Mouse (Mus musculus) midbrain, postnatal 0 days (tissue): Measurements from ENCODE around the gene Sds. TPM values are rescaled to one million over a fixed set of nuclear protein-coding genes. Genes with fewer than 3 reads are reported as not detected.

ENCODE experiments used
- ATAC-seq: fragments of 200-750 bp; cut with Nextera tagmentation; 2 replicates; pipeline ENCODE4 v1.8.0; 2017; ENCODE audit warnings: moderate number of reproducible peaks, mild to moderate bottlenecking, moderate TSS enrichment, moderate library complexity; ENCODE audit not compliant: low FRiP score
- DNase-seq: peaks from one replicate; pipeline ENCODE4 v3.0.0-alpha.2; 2015; ENCODE audit warnings: low spot score
- H3K27ac ChIP-seq: fragments of 300-500 bp; sonication (generic); 2 replicates; pipeline ENCODE4 v1.5.1; 2014; ENCODE audit warnings: low read depth, mild to moderate bottlenecking, low read length, mixed read lengths
- H3K27me3 ChIP-seq: fragments of 300-500 bp; sonication (generic); 2 replicates; pipeline ENCODE4 v1.6.1; 2014; ENCODE audit warnings: low read length, control low read depth, mixed read lengths; ENCODE audit not compliant: insufficient read depth
- H3K36me3 ChIP-seq: fragments of 300-500 bp; sonication (generic); 2 replicates; pipeline ENCODE4 v1.6.1; 2014; ENCODE audit warnings: low read length, control low read depth, mixed read lengths; ENCODE audit not compliant: insufficient read depth
- H3K4me1 ChIP-seq: fragments of 300-500 bp; sonication (generic); 2 replicates; pipeline ENCODE4 v1.6.1; 2014; ENCODE audit warnings: mild to moderate bottlenecking, control low read depth, antibody characterized with exemption, low read length, mixed read lengths; ENCODE audit not compliant: insufficient read depth
- H3K4me2 ChIP-seq: fragments of 300-500 bp; sonication (generic); 2 replicates; pipeline ENCODE4 v1.6.1; 2014; ENCODE audit warnings: low read depth, mild to moderate bottlenecking, low read length, mixed read lengths; ENCODE audit not compliant: poor library complexity, severe bottlenecking
- H3K4me3 ChIP-seq: fragments of 300-500 bp; sonication (generic); 2 replicates; pipeline ENCODE4 v1.5.1; 2014; ENCODE audit warnings: low read depth, mild to moderate bottlenecking, low read length, moderate library complexity
- H3K9ac ChIP-seq: fragments of 300-500 bp; sonication (generic); replicated peaks from 2 replicates; pipeline ENCODE4 v1.6.1; 2014; ENCODE audit warnings: mild to moderate bottlenecking, low read length, moderate library complexity, mixed read lengths; ENCODE audit not compliant: poor library complexity, severe bottlenecking
- H3K9me3 ChIP-seq: fragments of 300-500 bp; sonication (generic); 2 replicates; pipeline ENCODE4 v1.6.1; 2016; ENCODE audit warnings: low read length, control low read depth
- CTCF ChIP-seq: IDR thresholded peaks from 2 replicates; pipeline ENCODE4 v1.5.1; 2016; ENCODE audit warnings: antibody characterized with exemption, mild to moderate bottlenecking
- WGBS: fragments of 180-500 bp; shearing (Covaris S2); extraction: QIAGEN DNeasy Blood & Tissue Kit; methylation state at CpG from one replicate; pipeline ENCODE4 v1.1.7; 2014; 5-methylcytosine and 5-hydroxymethylcytosine counted together
- polyA plus RNA-seq: library from polyadenylated mRNA; unstranded; fragments of >200 nt; fragmentation: Nextera tagmentation; extraction: Ambion mirVana; gene quantifications from 2 replicates; pipeline ENCODE4 v1.2.1, GENCODE M21; 2015
- total RNA-seq: library from RNA; depleted of rRNA; stranded (reverse); fragments of >200 nt; gene quantifications from 2 replicates; pipeline ENCODE4 v1.2.3, GENCODE M21; 2014; rRNA removed

The Sds gene
- total RNA-seq (not detected in 2 replicates), polyA plus RNA-seq (0.17 and 0.23 TPM in 2 replicates)

DNA sequence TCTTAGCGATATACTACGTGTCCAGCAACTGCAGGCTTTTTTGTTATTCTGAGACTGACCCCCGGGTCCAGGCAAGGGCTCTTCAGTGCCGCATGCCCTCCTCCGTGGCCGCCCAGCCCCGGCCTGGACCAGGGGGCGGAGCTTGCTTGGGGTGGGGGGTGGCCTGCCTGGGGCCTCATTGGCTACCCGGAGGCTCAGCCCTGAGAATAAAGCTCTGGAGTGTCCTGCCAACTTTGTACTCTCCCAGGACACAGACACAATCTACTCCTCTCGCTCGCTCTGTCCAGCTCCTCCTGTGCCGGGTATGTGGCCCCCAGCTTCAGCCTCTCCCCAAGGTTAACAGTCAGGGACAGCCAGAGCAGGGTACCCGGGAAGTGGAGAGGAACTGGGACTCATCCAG lies at the start of gene Sds:
Gene Sds (plus strand): TSS at position 231 of the 400 bp plus-strand sequence.
- no peaks in the 10 kb centered on the region for H3K36me3 ChIP-seq
- H3K9ac ChIP-seq = no peak within 1 kb of the TSS
- no peak within 1 kb of the TSS for H3K4me2 ChIP-seq
- H3K4me3 ChIP-seq = no peak within 1 kb of the TSS
- H3K27ac ChIP-seq = no peak within 1 kb of the TSS
- no peaks in the 10 kb centered on the region for H3K4me1 ChIP-seq
- no peak for TF ChIP-seq CTCF
- no peaks in the 10 kb centered on the region for H3K27me3 ChIP-seq
- DNase-seq = no peak
- no peaks in the 10 kb centered on the region for H3K9me3 ChIP-seq
- no peak for ATAC-seq
- 14% methylated on average over 13 of the region's 13 CpGs for WGBS

DNA sequence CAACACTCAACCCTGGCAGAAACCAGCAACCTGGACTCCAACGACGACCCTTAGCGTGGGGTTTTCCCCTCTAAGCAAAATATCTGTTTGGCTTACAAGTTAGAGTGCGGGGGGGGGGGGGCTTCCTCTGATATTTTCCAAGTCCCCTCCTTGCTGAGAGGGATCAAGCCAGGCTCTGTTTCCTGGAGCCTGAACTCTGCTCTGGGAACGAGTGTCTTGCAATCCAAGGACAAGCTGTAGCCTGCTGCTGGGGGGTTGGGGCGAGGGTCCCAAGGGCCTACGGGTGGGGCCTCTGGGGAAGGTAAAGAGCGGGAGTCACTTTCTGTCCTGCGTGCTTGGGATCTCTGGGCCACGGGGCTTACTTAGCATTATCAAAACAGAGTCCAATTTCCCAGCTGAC lies 49.8 kb upstream of the Sds start:
- TF ChIP-seq CTCF = no peak
- H3K4me2 ChIP-seq = peak overlapping the region; percentile 57
- no peaks in the 10 kb centered on the region for H3K4me1 ChIP-seq
- H3K4me3 ChIP-seq = peak overlapping the region; percentile 28; the same call in 1 of the 2 replicates
- peak overlapping the region; percentile 85 for H3K27ac ChIP-seq
- peak overlapping the region; percentile 69 for H3K9ac ChIP-seq
- no peaks in the 10 kb centered on the region for H3K9me3 ChIP-seq
- peaks cover 43% of the 10 kb centered on the region for H3K27me3 ChIP-seq
- DNase-seq = no peak
- 2% methylated on average over 10 of the region's 10 CpGs for WGBS
- no peaks in the 10 kb centered on the region for H3K36me3 ChIP-seq
- no peak for ATAC-seq

DNA sequence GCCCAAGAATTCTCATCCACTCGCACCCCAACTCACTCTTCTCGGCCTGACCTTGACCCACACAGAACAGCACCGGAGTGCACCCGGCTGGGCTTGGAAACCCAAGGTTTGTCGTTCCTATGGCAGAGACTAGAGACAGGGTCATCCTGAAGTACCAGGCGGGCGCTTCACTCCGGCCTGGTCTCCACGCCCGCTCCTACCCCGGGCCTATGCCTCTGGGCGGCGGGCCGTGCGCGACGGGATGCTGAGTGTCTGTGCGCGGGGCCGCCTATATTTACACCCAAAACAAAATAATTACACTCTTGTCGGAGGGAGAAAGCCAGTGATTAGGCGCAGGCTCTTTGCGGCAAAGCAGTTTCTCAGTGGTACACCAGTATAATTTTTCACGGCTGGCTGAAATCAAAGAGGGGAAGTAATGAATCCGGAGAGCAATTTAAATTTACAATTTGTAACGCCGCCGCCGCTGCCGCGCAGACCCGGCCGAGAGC lies 48.8 kb upstream of the Sds start:
- H3K4me3 ChIP-seq = peak overlapping the region; percentile 28
- ATAC-seq = no peak
- no peak for DNase-seq
- H3K4me2 ChIP-seq = peak overlapping the region; percentile 57
- no peak for TF ChIP-seq CTCF
- peaks cover 43% of the 10 kb centered on the region for H3K27me3 ChIP-seq
- no peaks in the 10 kb centered on the region for H3K9me3 ChIP-seq
- H3K27ac ChIP-seq = peak overlapping the region; percentile 85
- H3K9ac ChIP-seq = peak overlapping the region; percentile 69
- no peaks in the 10 kb centered on the region for H3K36me3 ChIP-seq
- H3K4me1 ChIP-seq = no peaks in the 10 kb centered on the region
- under 1% methylated on average over 33 of the region's 33 CpGs for WGBS

DNA sequence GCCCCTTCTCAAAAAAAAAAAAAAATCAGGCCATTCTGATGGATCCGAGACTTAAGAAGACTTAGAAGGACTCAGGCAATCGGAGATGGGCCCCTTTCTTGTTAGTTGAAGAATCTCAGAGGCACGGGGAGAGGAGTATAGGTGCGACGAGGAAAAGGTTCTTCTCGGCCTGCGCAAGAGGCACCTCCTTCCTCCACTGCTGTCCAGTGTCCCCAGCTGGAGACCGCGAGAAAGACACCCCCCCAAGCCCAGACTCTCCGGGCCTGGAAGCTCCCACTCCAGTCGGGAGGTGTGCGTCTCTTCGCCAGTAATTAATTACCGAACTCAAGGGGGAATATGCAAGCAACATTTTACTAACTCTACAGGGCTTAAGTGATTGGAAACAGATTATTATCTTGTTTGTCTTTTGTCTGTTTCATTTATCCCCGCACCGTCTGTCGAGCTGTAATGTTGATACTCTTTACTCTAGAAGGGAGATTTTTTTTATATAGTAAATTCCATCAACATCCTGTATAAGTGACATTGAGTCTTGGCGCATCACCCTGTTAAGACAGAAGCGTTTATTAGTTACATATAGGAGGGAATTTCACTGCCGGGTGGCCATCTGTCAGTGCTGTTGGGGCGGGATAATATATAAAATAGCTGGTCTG lies 48.0 kb upstream of the Sds start:
- H3K36me3 ChIP-seq = no peaks in the 10 kb centered on the region
- no peaks in the 10 kb centered on the region for H3K4me1 ChIP-seq
- WGBS = 3% methylated on average over 21 of the region's 21 CpGs
- peak overlapping the region; percentile 28 for H3K4me3 ChIP-seq
- peaks cover 36% of the 10 kb centered on the region for H3K27me3 ChIP-seq
- H3K27ac ChIP-seq = peak overlapping the region; percentile 85
- no peak for TF ChIP-seq CTCF
- peak overlapping the region; percentile 57 for H3K4me2 ChIP-seq
- H3K9me3 ChIP-seq = no peaks in the 10 kb centered on the region
- DNase-seq (no peak), ATAC-seq (no peak)
- peak overlapping the region; percentile 69 for H3K9ac ChIP-seq

DNA sequence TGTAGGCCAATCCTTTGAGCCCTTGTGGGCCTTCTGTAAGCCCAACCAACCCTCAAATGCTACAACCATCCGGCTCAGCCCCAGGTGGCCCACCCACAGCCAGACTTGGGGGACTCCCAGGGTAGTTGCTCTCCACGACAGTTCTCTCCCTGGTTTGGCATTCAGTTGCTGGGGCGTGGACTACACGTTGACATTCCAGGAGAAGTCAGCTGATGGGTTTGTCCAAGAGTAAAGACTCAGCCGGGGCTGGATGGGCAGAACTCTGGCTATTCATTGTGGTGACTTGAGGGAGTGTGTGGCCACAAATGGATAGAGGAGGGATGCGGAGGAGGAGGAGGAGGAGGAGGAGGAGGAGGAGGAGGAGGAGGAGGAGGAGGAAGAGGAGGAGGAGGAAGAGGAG lies 47.3 kb upstream of the Sds start:
- Histone ChIP-seq H3K4me2 (peak overlapping the region; percentile 57), H3K27ac (peak overlapping the region; percentile 85), H3K4me3 (peak overlapping the region; percentile 28; the same call in 1 of the 2 replicates), H3K4me1 (no peaks in the 10 kb centered on the region), H3K36me3 (no peaks in the 10 kb centered on the region), H3K9me3 (no peaks in the 10 kb centered on the region), H3K27me3 (peaks cover 39% of the 10 kb centered on the region), H3K9ac (peak overlapping the region; percentile 69; the same call in 1 of the 2 replicates)
- ATAC-seq (no peak), DNase-seq (no peak)
- WGBS = 3% methylated on average over 5 of the region's 6 CpGs
- no peak for TF ChIP-seq CTCF

GRCm38 (mm10) chr5:120429692-120430091 lies 46.6 kb upstream of the Sds start:
- DNase-seq (no peak), ATAC-seq (no peak)
- Histone ChIP-seq H3K27ac (peak overlapping the region; percentile 68), H3K36me3 (no peaks in the 10 kb centered on the region), H3K4me2 (peak overlapping the region; percentile 57), H3K9ac (peak overlapping the region; percentile 54), H3K27me3 (peaks cover 46% of the 10 kb centered on the region), H3K4me1 (no peaks in the 10 kb centered on the region), H3K4me3 (peak overlapping the region; percentile 51), H3K9me3 (no peaks in the 10 kb centered on the region)
- TF ChIP-seq CTCF = no peak
- 11% methylated on average over 6 of the region's 6 CpGs for WGBS
